Mouse (Mus musculus) gastrocnemius, postnatal 25 days (tissue): Measurements from ENCODE around the gene Gm2007. TPM values are rescaled to one million over a fixed set of nuclear protein-coding genes. Genes with fewer than 3 reads are reported as not detected.
"Not testable (repeated sequence)": the region's sequence is repeated elsewhere in the genome, so short reads cannot be mapped to it uniquely, and the experiment has no call there.

Experiments used
- DNase-seq: peaks from one replicate; pipeline ENCODE4 v3.0.0; 2022
- long read RNA-seq, 2 experiments: library from polyadenylated mRNA; stranded (forward); transcript quantifications; one replicate each; pipeline ENCODE4 v2.0.0; 2021
- total RNA-seq, 2 experiments: library from RNA; stranded (reverse); gene quantifications; 1 replicate in 1 of 2; 2 replicates in 1 of 2; pipeline ENCODE4 v1.2.3; 2021

Gene Gm2007
- total RNA-seq, result not detected
- long read RNA-seq, experiment 1, partial matches to known transcripts, result 0 of 2 reads
- long read RNA-seq, experiment 1, other reads (novel, unspliced or antisense), result 2 of 2 reads
- long read RNA-seq, experiment 2, partial matches to known transcripts, result 0 of 4 reads
- long read RNA-seq, experiment 2, other reads (novel, unspliced or antisense), result 4 of 4 reads

DNA sequence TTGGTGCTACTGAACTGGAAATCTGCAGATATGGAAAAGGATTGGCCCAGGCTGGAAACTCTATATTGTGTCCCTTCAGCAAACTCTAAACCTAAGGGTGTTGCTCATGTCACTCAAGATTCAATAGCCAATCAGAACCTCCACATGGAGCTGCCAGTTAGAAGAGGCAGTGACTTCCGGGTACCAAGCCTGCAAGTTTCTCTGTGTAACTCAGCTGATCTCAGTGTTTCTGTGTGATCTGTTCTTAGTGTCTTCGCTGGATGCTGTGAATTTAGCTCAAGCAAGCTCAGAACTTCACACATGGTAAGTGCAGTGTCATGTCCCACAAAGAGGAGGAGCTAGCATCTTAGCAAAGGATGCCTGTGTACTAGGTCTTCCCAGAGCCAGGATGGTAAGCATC, at the start of gene Gm2007:
Gene Gm2007 (plus strand): TSS at position 301 of the 400 bp plus-strand sequence.
- DNase-seq, result not testable (repeated sequence)

- not testable (repeated sequence) for DNase-seq
Observed at GRCm38 (mm10) chr2:175703546-175703945, 37.8 kb upstream of the Gm2007 start, which contains the start of gene Zfp969. TSS of gene Zfp969 (minus strand) at chr2:175703646.

- not testable (repeated sequence) for DNase-seq
Observed at GRCm38 (mm10) chr2:175800993-175801392, 59.7 kb downstream of the Gm2007 start, which contains the start of gene Gm14288. TSS of gene Gm14288 (minus strand) at chr2:175801093.

Other genes starting within 250 kb of the Gm2007 start
- gene Gm11007, start 97.6 kb upstream of the Gm2007 start, total RNA-seq, result not detected
- gene Zfp969, start 37.9 kb upstream of the Gm2007 start, total RNA-seq, result 1 to 10 TPM; 4.8 to 7.3 TPM
- gene Gm14288, start 59.6 kb downstream of the Gm2007 start, total RNA-seq, result under 1 TPM in 1 of 2 experiments, not detected in 1; 0.72 TPM
- 10 to 100 TPM in 1 of 2 experiments, 1 to 10 TPM in 1; 8.6 to 10.2 TPM for gene Gm6710, start 127.7 kb downstream of the Gm2007 start, total RNA-seq
- gene Zfp966, start 189.6 kb downstream of the Gm2007 start, total RNA-seq, result 1 to 10 TPM; 3.5 to 4.1 TPM
- 10 to 100 TPM; 15.0 to 15.2 TPM for gene Gm2026, start 223.8 kb downstream of the Gm2007 start, total RNA-seq